Mouse (Mus musculus): ENCODE data around the gene Cnot3. TPM values are rescaled to one million over a fixed set of nuclear protein-coding genes. Genes with fewer than 3 reads are reported as not detected.

Cnot3 gene
- polyA plus RNA-seq, 1 experiment from 2014 or later, result 33.3 TPM

DNA sequence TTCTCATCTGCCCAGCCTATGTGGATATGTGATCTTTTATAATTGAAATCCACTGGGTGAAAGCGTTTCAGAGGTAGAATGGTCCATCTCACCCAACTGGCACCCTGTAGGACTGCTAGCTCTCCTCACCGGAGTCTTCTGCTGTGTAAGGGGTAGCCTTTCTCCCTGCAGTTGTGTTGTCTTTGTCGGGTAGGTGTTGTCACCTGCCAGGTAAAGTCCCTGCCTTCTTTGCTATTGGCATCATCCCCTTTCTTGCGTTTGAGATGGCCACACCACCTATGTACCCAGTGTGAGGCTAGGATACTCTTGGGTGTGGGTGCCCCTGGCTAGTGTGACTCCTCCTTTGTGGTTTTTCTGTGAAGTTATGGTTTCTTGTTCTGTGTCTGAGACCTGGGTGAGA, 1.6 kb downstream of the Cnot3 start:
- Histone ChIP-seq H3K4me1 (peaks cover 45% of the 10 kb centered on the region), H3K4me2 (peak overlapping the region; percentile 88), H3K9me3 (no peaks in the 10 kb centered on the region), H3K4me3 (peak overlapping the region; percentile 99), H3K9ac (peak overlapping the region; percentile 100), H3K27ac (replicated peaks) (no peak overlapping the region), H3K36me3 (peaks cover 45% of the 10 kb centered on the region), H3K27me3 (replicated peaks) (no peaks in the 10 kb centered on the region)
- ATAC-seq (ENCODE audit: extremely low read depth, insufficient number of reproducible peaks, low FRiP score, low TSS enrichment), result no peak
- WGBS, result 56% methylated on average over 4 of the region's 4 CpGs

DNA sequence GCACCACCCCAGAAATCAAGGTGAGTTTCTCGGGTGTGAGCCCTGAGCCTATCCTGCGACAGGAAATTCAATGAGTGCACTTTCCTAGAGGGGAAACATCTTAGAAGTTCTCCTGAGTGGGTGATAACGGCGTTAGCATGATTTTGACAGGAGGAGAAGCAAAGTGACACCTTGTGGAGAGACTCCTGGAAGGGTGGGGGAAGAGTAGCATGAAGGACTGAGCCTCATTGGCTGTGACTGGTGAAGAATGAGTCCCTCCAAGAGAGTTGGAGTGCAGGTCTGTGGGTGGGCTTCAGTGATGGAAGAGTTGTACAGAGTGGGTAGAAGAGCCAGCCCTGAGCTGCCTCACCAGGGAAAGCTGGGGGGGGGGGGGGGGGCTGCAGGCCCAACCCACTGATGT, 11.9 kb downstream of the Cnot3 start:
- no peak for ATAC-seq (ENCODE audit: extremely low read depth, insufficient number of reproducible peaks, low FRiP score, low TSS enrichment)
- no peak overlapping the region for H3K4me2 ChIP-seq
- no peak overlapping the region for H3K9ac ChIP-seq
- H3K27ac ChIP-seq (replicated peaks), result no peak overlapping the region
- H3K4me3 ChIP-seq, result no peak overlapping the region
- peaks cover 100% of the 10 kb centered on the region for H3K36me3 ChIP-seq
- 73% methylated on average over 4 of the region's 4 CpGs for WGBS
- no peaks in the 10 kb centered on the region for H3K9me3 ChIP-seq
- H3K27me3 ChIP-seq (replicated peaks), result no peaks in the 10 kb centered on the region
- no peaks in the 10 kb centered on the region for H3K4me1 ChIP-seq

DNA sequence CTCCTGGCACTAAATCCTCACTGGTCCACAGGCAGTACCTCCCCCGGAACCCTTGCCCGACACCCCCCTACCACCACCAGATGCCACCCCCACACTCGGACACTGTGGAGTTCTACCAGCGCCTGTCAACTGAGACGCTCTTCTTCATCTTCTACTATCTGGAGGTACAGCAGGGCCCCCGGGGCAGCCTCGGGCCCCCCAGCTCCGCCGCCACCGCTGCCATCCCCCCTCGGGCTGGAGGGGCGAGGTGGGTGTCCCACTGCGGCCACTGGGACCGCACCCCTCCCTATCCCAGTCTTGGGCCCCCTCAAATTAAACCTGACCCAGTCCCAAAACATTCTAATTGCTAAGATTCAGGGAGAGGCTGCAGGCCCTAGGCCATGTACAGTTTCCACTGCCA, 13.5 kb downstream of the Cnot3 start:
- no peak overlapping the region for H3K4me3 ChIP-seq
- no peak overlapping the region for H3K4me2 ChIP-seq
- H3K9me3 ChIP-seq, result no peaks in the 10 kb centered on the region
- no peak for ATAC-seq (ENCODE audit: extremely low read depth, insufficient number of reproducible peaks, low FRiP score, low TSS enrichment)
- H3K27ac ChIP-seq (replicated peaks), result no peak overlapping the region
- peaks cover 100% of the 10 kb centered on the region for H3K36me3 ChIP-seq
- H3K4me1 ChIP-seq, result peaks cover 7% of the 10 kb centered on the region
- 94% methylated on average over 14 of the region's 14 CpGs for WGBS
- H3K9ac ChIP-seq, result no peak overlapping the region
- H3K27me3 ChIP-seq (replicated peaks), result no peaks in the 10 kb centered on the region

DNA sequence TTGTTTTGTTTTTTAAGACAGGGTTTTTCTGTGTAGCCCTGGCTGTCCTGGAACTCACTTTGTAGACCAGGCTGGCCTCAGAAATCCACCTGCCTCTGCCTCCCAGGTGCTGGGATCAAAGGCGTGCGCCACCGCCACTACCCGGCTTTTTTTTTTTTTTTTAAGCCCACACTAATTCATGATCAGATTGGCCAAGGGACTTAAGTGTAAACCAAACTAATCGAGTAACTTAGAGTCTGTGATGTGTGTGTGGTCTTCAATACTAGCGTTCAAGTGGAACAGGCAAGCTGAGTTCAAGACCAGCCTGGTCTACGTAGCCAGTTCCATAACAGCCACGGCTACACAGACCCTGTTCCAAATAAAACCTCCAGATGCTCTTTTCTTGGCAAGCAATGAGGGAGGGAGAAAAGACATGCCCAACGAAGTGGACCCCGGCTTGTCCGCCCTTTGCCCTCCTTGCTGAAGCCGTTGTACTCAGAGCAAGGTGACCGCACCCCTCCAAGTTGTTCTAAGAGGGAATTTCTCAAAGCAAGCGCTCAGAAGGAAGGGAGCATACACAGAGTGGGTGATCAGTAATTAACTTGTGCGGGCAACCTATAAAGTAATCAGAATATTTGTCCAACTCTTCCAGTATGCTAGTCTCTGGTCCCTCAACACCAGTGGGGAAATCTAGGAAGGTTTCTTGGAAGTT, 19.6 kb downstream of the Cnot3 start:
- no peak; the same call in 1 of the 2 replicates for ATAC-seq (ENCODE audit: extremely low read depth, insufficient number of reproducible peaks, low FRiP score, low TSS enrichment)
- WGBS, result 30% methylated on average over 15 of the region's 15 CpGs
- Histone ChIP-seq H3K27me3 (replicated peaks) (no peaks in the 10 kb centered on the region), H3K36me3 (peaks cover 42% of the 10 kb centered on the region), H3K4me2 (peak overlapping the region; percentile 75), H3K4me3 (peak overlapping the region; percentile 79), H3K9me3 (no peaks in the 10 kb centered on the region), H3K9ac (peak overlapping the region; percentile 94), H3K4me1 (peaks cover 38% of the 10 kb centered on the region), H3K27ac (replicated peaks) (peak overlapping the region; percentile 95)

DNA sequence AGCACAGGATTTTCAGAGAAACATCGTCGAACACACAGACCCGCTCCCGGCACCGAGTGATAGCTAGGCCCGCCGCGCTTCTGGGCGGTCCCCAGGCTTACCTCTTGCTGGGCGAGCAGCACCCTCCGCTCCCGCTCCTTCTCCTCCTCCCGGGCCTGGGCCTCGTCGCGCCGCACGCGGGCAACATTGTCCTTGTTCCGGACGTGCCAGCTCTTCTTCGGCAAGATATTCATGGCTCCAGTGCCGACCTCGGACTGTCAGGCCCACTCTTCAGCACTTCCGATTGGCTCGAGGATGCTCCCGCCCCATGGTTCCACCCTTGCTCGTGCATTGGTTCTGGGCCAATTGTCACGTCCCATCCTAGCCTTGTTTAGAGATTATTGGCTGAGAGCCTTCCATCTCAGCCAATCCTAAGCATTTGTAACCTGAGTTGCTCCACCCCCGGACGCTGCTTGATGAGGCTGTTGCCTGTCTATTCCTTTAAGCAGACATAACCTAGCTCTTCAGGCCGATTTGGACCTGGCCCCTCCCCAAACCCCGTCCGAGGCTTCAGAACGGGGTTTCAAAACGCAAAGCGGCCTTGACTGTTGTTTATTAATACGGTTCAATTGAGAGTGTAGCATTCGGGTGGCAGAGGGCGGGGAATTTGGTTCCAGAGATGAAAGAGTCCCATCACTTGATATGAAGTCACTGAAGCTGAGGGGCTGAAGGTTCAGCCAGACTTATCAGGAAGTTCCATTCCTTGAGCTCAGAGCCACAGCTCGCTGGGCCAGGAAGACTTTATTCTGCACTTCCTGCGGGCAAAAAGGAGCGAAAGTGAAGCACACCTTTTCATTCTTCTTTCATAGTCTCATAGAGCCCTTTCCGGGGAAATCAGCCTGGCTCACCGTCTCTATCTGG, 20.4 kb downstream of the Cnot3 start, which contains the start of gene Leng1:
Gene Leng1, minus strand, starts transcription at position 626 of the 900 bp plus-strand sequence.
- Histone ChIP-seq H3K4me2 (peak within 1 kb of the TSS; percentile 75), H3K27ac (replicated peaks) (peak within 1 kb of the TSS; percentile 95), H3K4me3 (peak within 1 kb of the TSS; percentile 79), H3K36me3 (peaks cover 34% of the 10 kb centered on the region), H3K9me3 (no peaks in the 10 kb centered on the region), H3K27me3 (replicated peaks) (no peaks in the 10 kb centered on the region), H3K4me1 (peaks cover 38% of the 10 kb centered on the region), H3K9ac (peak within 1 kb of the TSS; percentile 94)
- peak; percentile 95 for ATAC-seq (ENCODE audit: extremely low read depth, insufficient number of reproducible peaks, low FRiP score, low TSS enrichment)
- 3% methylated on average over 45 of the region's 45 CpGs for WGBS

DNA sequence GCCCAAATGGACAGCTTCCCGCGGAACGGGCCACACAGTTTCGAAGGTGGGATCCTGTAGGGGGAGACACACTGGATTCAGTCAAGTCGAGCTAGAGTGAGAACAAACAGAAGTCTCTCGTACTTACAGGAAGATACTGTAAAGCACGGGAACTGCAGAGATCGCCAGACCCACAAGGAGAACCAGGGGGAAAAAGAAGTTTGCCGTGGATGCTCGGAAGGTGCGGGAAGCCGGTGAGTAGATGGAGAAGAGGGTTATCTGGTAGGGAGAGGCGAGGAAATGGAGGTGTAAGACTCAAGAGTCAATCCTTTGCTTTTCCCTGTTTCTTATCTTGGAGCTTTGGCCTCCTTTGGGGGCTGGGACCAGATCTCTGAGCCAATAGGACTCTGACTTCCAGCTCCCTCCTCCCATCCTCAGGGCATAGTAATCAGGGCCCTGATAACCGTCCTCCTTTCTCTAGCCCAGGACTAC, 21.9 kb downstream of the Cnot3 start:
- Histone ChIP-seq H3K9ac (peak overlapping the region; percentile 69), H3K4me1 (peaks cover 38% of the 10 kb centered on the region)
- no peak for ATAC-seq (ENCODE audit: extremely low read depth, insufficient number of reproducible peaks, low FRiP score, low TSS enrichment)

GRCm38 (mm10) chr7:3674507-3675227, 29.6 kb downstream of the Cnot3 start:
- Histone ChIP-seq H3K27me3 (replicated peaks) (no peaks in the 10 kb centered on the region), H3K4me3 (no peak overlapping the region), H3K9me3 (no peaks in the 10 kb centered on the region), H3K4me2 (no peak overlapping the region), H3K4me1 (no peaks in the 10 kb centered on the region), H3K9ac (no peak overlapping the region), H3K36me3 (peaks cover 9% of the 10 kb centered on the region), H3K27ac (replicated peaks) (no peak overlapping the region)
- 63% methylated on average over 10 of the region's 10 CpGs for WGBS
- no peak for ATAC-seq (ENCODE audit: extremely low read depth, insufficient number of reproducible peaks, low FRiP score, low TSS enrichment)

More for the DNA sequence above, 21.9 kb downstream of the Cnot3 start:
- WGBS, result 4% methylated on average over 14 of the region's 14 CpGs
- H3K27ac ChIP-seq (replicated peaks), result peak overlapping the region; percentile 54
- H3K4me3 ChIP-seq, result peak overlapping the region; percentile 42
- no peaks in the 10 kb centered on the region for H3K9me3 ChIP-seq
- H3K4me2 ChIP-seq, result peak overlapping the region; percentile 75
- no peaks in the 10 kb centered on the region for H3K27me3 ChIP-seq (replicated peaks)
- peaks cover 19% of the 10 kb centered on the region for H3K36me3 ChIP-seq

DNA sequence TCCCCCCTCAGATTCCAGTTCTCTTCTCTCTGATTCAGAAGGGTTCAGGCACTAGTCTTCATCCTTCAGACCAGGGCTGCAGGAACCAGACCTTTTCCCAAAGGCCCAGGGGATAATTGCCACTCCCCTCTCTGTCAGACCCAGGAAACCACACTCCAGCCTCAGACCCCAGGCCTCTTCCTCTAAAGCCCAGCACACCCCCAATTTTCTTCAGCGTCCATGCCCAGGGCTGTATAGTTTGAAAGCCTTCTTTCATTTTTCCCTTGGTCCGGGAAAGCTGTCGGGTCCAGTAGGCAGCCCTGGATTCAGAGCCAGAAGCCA, 30.1 kb downstream of the Cnot3 start:
- ATAC-seq (ENCODE audit: extremely low read depth, insufficient number of reproducible peaks, low FRiP score, low TSS enrichment), result no peak
- peaks cover 10% of the 10 kb centered on the region for H3K36me3 ChIP-seq
- H3K4me2 ChIP-seq, result no peak overlapping the region
- 85% methylated on average over 3 of the region's 3 CpGs for WGBS
- no peak overlapping the region for H3K9ac ChIP-seq
- H3K9me3 ChIP-seq, result no peaks in the 10 kb centered on the region
- H3K4me1 ChIP-seq, result no peaks in the 10 kb centered on the region
- H3K4me3 ChIP-seq, result no peak overlapping the region
- no peaks in the 10 kb centered on the region for H3K27me3 ChIP-seq (replicated peaks)
- H3K27ac ChIP-seq (replicated peaks), result no peak overlapping the region

- Histone ChIP-seq H3K4me1 (no peaks in the 10 kb centered on the region), H3K36me3 (peaks cover 20% of the 10 kb centered on the region), H3K4me2 (no peak overlapping the region), H3K4me3 (no peak overlapping the region), H3K9ac (no peak overlapping the region), H3K27me3 (replicated peaks) (no peaks in the 10 kb centered on the region), H3K9me3 (no peaks in the 10 kb centered on the region), H3K27ac (replicated peaks) (no peak overlapping the region)
- no peak for ATAC-seq (ENCODE audit: extremely low read depth, insufficient number of reproducible peaks, low FRiP score, low TSS enrichment)
- 77% methylated on average over 12 of the region's 12 CpGs for WGBS
Observed at GRCm38 (mm10) chr7:3676371-3676770, 31.3 kb downstream of the Cnot3 start.

- no peak for ATAC-seq (ENCODE audit: extremely low read depth, insufficient number of reproducible peaks, low FRiP score, low TSS enrichment)
- Histone ChIP-seq H3K9ac (no peak within 1 kb of the TSS), H3K27me3 (replicated peaks) (no peaks in the 10 kb centered on the region), H3K4me2 (no peak within 1 kb of the TSS), H3K4me1 (no peaks in the 10 kb centered on the region), H3K27ac (replicated peaks) (no peak within 1 kb of the TSS), H3K9me3 (no peaks in the 10 kb centered on the region), H3K36me3 (peaks cover 24% of the 10 kb centered on the region), H3K4me3 (no peak within 1 kb of the TSS)
- WGBS, result 59% methylated on average over 9 of the region's 9 CpGs
Observed at GRCm38 (mm10) chr7:3677342-3677741, 32.3 kb downstream of the Cnot3 start, which contains the start of gene Tmc4. Gene Tmc4, minus strand, starts transcription at chr7:3677553.

DNA sequence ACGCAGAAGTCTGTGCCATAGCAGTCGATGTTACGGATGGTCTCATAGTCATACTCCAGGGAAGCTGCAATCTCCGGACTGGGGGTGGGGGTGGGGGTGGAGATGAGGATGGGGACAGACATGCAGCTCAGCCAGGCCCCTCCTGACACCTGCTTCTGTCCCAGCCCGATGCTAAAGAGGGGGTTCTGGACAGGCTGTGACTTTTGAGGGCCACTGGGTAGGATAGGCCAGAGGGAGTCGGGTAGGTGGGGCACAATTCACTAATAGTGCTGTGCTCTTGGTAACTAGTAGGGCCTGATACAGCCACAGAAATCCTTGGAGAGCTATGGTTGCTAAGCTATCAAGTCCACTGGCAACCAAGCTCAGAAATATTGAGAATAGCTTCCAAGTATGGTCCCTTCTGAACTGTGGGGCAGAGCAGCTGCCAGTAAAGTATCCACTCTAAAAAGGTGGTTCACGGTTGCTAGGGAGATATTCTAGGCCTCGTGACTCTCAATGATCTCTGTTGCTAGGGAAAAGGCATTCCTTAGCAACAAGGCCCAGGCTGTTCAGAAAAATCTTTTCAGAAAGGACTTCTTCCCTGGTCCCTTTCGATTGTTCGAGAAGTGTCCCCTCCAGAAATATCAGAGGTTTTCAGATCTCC, 39.0 kb downstream of the Cnot3 start:
- Histone ChIP-seq H3K4me1 (no peaks in the 10 kb centered on the region), H3K9ac (no peak overlapping the region), H3K9me3 (no peaks in the 10 kb centered on the region), H3K27ac (replicated peaks) (no peak overlapping the region), H3K27me3 (replicated peaks) (no peaks in the 10 kb centered on the region), H3K36me3 (peaks cover 73% of the 10 kb centered on the region), H3K4me3 (no peak overlapping the region), H3K4me2 (no peak overlapping the region)
- 81% methylated on average over 10 of the region's 10 CpGs for WGBS
- no peak for ATAC-seq (ENCODE audit: extremely low read depth, insufficient number of reproducible peaks, low FRiP score, low TSS enrichment)
